Mouse (Mus musculus): ENCODE data around the gene P2rx5. TPM values are rescaled to one million over a fixed set of nuclear protein-coding genes. Genes with fewer than 3 reads are reported as not detected.

P2rx5 gene
- polyA plus RNA-seq, 1 experiment from 2014 or later: 0.08 TPM

DNA sequence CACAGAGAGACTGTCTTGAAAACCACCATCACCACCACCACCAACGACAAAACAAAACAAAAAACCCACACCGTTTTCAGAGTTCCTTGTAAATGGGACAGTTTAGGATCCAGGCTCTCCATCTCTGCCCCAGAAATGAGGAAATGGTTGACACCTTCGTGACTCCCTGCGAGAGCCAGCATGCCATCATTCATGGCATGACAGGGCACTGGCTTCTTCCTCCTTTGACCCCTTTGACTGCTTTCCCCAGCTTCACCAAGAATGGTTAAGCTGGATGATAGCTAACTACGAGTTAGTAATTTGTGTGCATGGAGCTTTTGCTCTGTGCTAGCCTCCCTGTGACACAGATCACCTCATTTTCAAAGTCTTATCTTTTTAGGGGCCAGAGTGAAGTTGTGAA lies 2.1 kb downstream of the P2rx5 start:
- DNase-seq (ENCODE audit: low spot score): no peak
- Histone ChIP-seq H3K27ac (replicated peaks; ENCODE audit: low read depth, low read length) (no peak overlapping the region), H3K27me3 (ENCODE audit: control insufficient read depth, insufficient read depth, low read length) (peaks cover 20% of the 10 kb centered on the region), H3K4me1 (ENCODE audit: control insufficient read depth, insufficient read depth, low read length) (peaks cover 2% of the 10 kb centered on the region; the same call in 1 of the 2 replicates), H3K4me2 (ENCODE audit: low read depth, severe bottlenecking) (no peak overlapping the region), H3K4me3 (ENCODE audit: low read depth, low read length) (no peak overlapping the region), H3K9ac (ENCODE audit: low read length) (no peak overlapping the region), H3K36me3 (ENCODE audit: control insufficient read depth, insufficient read depth, low read length) (no peaks in the 10 kb centered on the region), H3K9me3 (ENCODE audit: control insufficient read depth, low read length) (no peaks in the 10 kb centered on the region)
- ATAC-seq (ENCODE audit: insufficient number of reproducible peaks, low FRiP score, low TSS enrichment, low read depth): no peak
- 59% methylated on average over 5 of the region's 5 CpGs for WGBS

DNA sequence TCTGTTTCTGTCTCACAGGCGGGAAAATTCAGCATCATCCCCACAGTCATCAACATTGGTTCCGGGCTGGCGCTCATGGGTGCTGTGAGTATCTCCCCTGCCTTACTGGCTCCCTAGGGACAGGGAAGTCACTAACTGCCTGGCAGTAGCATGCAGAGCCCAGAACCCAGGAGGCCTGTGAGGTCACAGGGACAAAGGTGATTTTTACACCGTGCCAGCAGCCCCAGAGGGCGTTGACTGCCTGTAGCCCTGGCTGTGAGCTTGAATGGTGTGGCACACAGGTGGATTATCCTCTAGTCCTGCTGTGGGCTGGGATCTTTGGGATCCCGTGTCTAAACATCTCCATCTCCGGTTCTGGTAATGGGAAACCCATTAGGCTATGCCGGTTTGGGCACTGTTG lies 7.8 kb downstream of the P2rx5 start:
- WGBS: 85% methylated on average over 8 of the region's 8 CpGs
- peak; percentile 32; the same call in 1 of the 2 replicates for ATAC-seq (ENCODE audit: insufficient number of reproducible peaks, low FRiP score, low TSS enrichment, low read depth)
- no peak for DNase-seq (ENCODE audit: low spot score)
- no peak overlapping the region for H3K4me2 ChIP-seq (ENCODE audit: low read depth, severe bottlenecking)
- no peak overlapping the region for H3K27ac ChIP-seq (replicated peaks; ENCODE audit: low read depth, low read length)
- no peaks in the 10 kb centered on the region for H3K36me3 ChIP-seq (ENCODE audit: control insufficient read depth, insufficient read depth, low read length)
- H3K9me3 ChIP-seq (ENCODE audit: control insufficient read depth, low read length): no peaks in the 10 kb centered on the region
- no peak overlapping the region for H3K9ac ChIP-seq (ENCODE audit: low read length)
- no peaks in the 10 kb centered on the region for H3K4me1 ChIP-seq (ENCODE audit: control insufficient read depth, insufficient read depth, low read length)
- no peak overlapping the region for H3K4me3 ChIP-seq (ENCODE audit: low read depth, low read length)
- H3K27me3 ChIP-seq (ENCODE audit: control insufficient read depth, insufficient read depth, low read length): no peaks in the 10 kb centered on the region

DNA sequence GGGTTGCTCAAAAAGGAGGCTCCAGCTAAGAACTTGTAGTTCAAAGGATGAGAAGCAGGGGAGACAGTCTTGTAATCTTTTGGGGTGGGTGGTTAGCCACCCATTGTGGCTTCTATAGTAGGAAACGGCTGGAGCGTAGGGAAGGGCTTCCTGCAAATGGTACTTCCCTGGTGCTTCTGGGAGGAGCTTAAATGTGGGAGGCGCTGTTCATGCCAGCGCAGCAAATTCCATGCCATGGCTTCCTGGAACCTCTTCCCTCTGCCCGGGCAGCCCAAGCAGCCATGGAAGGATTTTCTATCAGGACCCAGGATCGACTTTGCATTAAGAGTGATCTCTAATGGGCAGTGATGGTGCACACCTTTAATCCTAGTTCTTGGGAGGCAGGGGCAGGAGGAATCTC lies 8.4 kb downstream of the P2rx5 start:
- H3K9ac ChIP-seq (ENCODE audit: low read length): no peak overlapping the region
- no peaks in the 10 kb centered on the region for H3K4me1 ChIP-seq (ENCODE audit: control insufficient read depth, insufficient read depth, low read length)
- no peak overlapping the region for H3K4me3 ChIP-seq (ENCODE audit: low read depth, low read length)
- no peak overlapping the region for H3K27ac ChIP-seq (replicated peaks; ENCODE audit: low read depth, low read length)
- H3K4me2 ChIP-seq (ENCODE audit: low read depth, severe bottlenecking): no peak overlapping the region
- no peaks in the 10 kb centered on the region for H3K9me3 ChIP-seq (ENCODE audit: control insufficient read depth, low read length)
- DNase-seq (ENCODE audit: low spot score) (no peak), ATAC-seq (ENCODE audit: insufficient number of reproducible peaks, low FRiP score, low TSS enrichment, low read depth) (no peak)
- no peaks in the 10 kb centered on the region for H3K27me3 ChIP-seq (ENCODE audit: control insufficient read depth, insufficient read depth, low read length)
- 75% methylated on average over 6 of the region's 6 CpGs for WGBS
- no peaks in the 10 kb centered on the region for H3K36me3 ChIP-seq (ENCODE audit: control insufficient read depth, insufficient read depth, low read length)

DNA sequence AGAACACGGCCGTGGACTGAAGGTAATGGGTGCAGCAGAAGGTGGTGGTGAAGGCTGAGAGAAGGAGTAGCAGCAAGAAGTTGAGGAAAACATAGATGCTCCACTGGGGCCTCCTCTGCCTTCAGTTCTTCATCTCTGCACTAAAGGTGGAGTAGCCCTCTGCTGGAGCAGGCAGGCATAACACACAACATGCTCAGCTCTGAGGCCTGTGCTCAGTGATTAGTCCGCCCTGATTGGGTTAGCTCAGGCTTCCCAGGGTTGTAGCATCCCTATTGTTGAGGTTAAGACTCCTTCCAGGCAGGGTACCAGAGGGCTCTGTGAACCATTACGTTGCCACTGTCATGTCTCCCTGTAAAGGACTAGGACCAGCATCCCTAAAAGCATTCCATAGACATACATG lies 9.0 kb downstream of the P2rx5 start:
- Histone ChIP-seq H3K27me3 (ENCODE audit: control insufficient read depth, insufficient read depth, low read length) (no peaks in the 10 kb centered on the region), H3K4me1 (ENCODE audit: control insufficient read depth, insufficient read depth, low read length) (no peaks in the 10 kb centered on the region), H3K4me2 (ENCODE audit: low read depth, severe bottlenecking) (no peak overlapping the region), H3K36me3 (ENCODE audit: control insufficient read depth, insufficient read depth, low read length) (no peaks in the 10 kb centered on the region; the same call in 1 of the 2 replicates), H3K4me3 (ENCODE audit: low read depth, low read length) (no peak overlapping the region), H3K9me3 (ENCODE audit: control insufficient read depth, low read length) (no peaks in the 10 kb centered on the region), H3K9ac (ENCODE audit: low read length) (no peak overlapping the region), H3K27ac (replicated peaks; ENCODE audit: low read depth, low read length) (no peak overlapping the region)
- DNase-seq (ENCODE audit: low spot score): peak; percentile 68
- ATAC-seq (ENCODE audit: insufficient number of reproducible peaks, low FRiP score, low TSS enrichment, low read depth): no peak
- 45% methylated on average over 4 of the region's 4 CpGs for WGBS

DNA sequence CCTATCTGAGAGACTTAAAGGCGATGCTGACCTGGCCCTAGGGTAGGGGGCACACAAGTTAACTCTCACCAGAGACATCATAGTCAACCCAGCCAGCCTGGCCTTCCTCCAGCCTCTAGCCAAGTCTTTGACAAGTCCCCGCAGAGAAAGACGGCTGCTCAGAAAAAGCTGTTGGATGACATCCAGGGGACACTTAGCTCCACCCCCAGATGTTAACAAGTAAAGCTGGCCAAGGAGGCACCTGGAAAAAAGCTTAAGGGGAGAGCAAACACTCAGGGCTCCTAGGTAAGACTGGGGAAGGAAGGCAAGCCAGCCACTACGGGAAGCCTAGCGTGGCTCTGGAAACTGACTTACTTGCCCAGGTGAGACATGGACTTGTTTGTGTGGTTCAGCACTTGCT lies 12.0 kb downstream of the P2rx5 start:
- H3K4me3 ChIP-seq (ENCODE audit: low read depth, low read length): no peak overlapping the region
- H3K27me3 ChIP-seq (ENCODE audit: control insufficient read depth, insufficient read depth, low read length): no peaks in the 10 kb centered on the region
- 76% methylated on average over 5 of the region's 5 CpGs for WGBS
- H3K9me3 ChIP-seq (ENCODE audit: control insufficient read depth, low read length): no peaks in the 10 kb centered on the region
- H3K4me1 ChIP-seq (ENCODE audit: control insufficient read depth, insufficient read depth, low read length): peaks cover 8% of the 10 kb centered on the region
- DNase-seq (ENCODE audit: low spot score): no peak
- H3K9ac ChIP-seq (ENCODE audit: low read length): no peak overlapping the region
- H3K27ac ChIP-seq (replicated peaks; ENCODE audit: low read depth, low read length): no peak overlapping the region
- H3K36me3 ChIP-seq (ENCODE audit: control insufficient read depth, insufficient read depth, low read length): peaks cover 2% of the 10 kb centered on the region; the same call in 1 of the 2 replicates
- no peak for ATAC-seq (ENCODE audit: insufficient number of reproducible peaks, low FRiP score, low TSS enrichment, low read depth)
- no peak overlapping the region for H3K4me2 ChIP-seq (ENCODE audit: low read depth, severe bottlenecking)

DNA sequence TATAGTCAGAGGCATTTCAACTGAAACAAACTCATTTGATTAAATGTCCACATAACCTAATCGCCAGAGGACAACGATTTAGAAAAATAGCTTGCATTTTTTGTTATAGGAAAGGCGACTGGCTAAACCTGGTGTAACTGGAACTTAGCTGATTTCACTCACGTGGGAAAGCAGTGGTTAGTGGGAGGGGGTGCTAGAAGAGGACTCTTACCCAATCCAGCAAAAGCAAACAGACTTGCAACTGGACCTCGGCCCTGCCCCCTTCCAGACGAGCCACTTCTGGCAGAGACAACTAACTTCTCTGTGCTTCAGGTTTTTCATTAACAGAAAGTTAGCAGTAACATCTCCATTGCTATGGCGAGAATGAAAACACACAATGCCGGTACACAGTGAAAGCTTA lies 15.4 kb downstream of the P2rx5 start:
- no peak overlapping the region for H3K27ac ChIP-seq (replicated peaks; ENCODE audit: low read depth, low read length)
- peaks cover 2% of the 10 kb centered on the region; the same call in 1 of the 2 replicates for H3K36me3 ChIP-seq (ENCODE audit: control insufficient read depth, insufficient read depth, low read length)
- H3K4me1 ChIP-seq (ENCODE audit: control insufficient read depth, insufficient read depth, low read length): peaks cover 11% of the 10 kb centered on the region
- 47% methylated on average over 8 of the region's 8 CpGs for WGBS
- DNase-seq (ENCODE audit: low spot score) (no peak), ATAC-seq (ENCODE audit: insufficient number of reproducible peaks, low FRiP score, low TSS enrichment, low read depth) (no peak)
- H3K9ac ChIP-seq (ENCODE audit: low read length): peak overlapping the region; percentile 89; the same call in 1 of the 2 replicates
- peak overlapping the region; percentile 96 for H3K4me3 ChIP-seq (ENCODE audit: low read depth, low read length)
- H3K4me2 ChIP-seq (ENCODE audit: low read depth, severe bottlenecking): peak overlapping the region; percentile 68
- no peaks in the 10 kb centered on the region for H3K27me3 ChIP-seq (ENCODE audit: control insufficient read depth, insufficient read depth, low read length)
- no peaks in the 10 kb centered on the region for H3K9me3 ChIP-seq (ENCODE audit: control insufficient read depth, low read length)

DNA sequence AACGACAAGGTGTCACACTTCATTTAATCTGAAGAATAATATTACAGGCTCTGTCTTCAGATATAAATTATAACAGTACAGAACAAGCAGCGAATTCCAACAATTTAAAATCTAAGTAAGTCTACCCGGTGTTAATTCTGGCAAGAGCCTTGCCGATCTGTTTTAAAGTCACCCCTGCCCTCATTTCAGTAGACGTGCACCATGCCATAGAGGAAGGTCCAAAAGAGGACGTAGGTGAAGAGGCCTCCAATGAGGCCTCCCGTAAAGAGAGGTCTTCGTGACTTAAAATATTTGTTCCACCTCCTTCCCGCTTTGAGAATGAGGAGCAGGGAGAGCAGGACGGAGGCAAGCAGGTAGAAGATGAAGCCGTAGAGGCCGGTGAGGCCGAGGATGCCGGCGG lies 16.0 kb downstream of the P2rx5 start:
- H3K27me3 ChIP-seq (ENCODE audit: control insufficient read depth, insufficient read depth, low read length): no peaks in the 10 kb centered on the region
- 1% methylated on average over 15 of the region's 15 CpGs for WGBS
- H3K4me1 ChIP-seq (ENCODE audit: control insufficient read depth, insufficient read depth, low read length): peaks cover 11% of the 10 kb centered on the region
- H3K36me3 ChIP-seq (ENCODE audit: control insufficient read depth, insufficient read depth, low read length): peaks cover 2% of the 10 kb centered on the region; the same call in 1 of the 2 replicates
- peak overlapping the region; percentile 96 for H3K4me3 ChIP-seq (ENCODE audit: low read depth, low read length)
- H3K4me2 ChIP-seq (ENCODE audit: low read depth, severe bottlenecking): peak overlapping the region; percentile 68
- H3K9me3 ChIP-seq (ENCODE audit: control insufficient read depth, low read length): no peaks in the 10 kb centered on the region
- no peak overlapping the region for H3K27ac ChIP-seq (replicated peaks; ENCODE audit: low read depth, low read length)
- peak overlapping the region; percentile 89 for H3K9ac ChIP-seq (ENCODE audit: low read length)
- DNase-seq (ENCODE audit: low spot score): no peak
- ATAC-seq (ENCODE audit: insufficient number of reproducible peaks, low FRiP score, low TSS enrichment, low read depth): no peak

DNA sequence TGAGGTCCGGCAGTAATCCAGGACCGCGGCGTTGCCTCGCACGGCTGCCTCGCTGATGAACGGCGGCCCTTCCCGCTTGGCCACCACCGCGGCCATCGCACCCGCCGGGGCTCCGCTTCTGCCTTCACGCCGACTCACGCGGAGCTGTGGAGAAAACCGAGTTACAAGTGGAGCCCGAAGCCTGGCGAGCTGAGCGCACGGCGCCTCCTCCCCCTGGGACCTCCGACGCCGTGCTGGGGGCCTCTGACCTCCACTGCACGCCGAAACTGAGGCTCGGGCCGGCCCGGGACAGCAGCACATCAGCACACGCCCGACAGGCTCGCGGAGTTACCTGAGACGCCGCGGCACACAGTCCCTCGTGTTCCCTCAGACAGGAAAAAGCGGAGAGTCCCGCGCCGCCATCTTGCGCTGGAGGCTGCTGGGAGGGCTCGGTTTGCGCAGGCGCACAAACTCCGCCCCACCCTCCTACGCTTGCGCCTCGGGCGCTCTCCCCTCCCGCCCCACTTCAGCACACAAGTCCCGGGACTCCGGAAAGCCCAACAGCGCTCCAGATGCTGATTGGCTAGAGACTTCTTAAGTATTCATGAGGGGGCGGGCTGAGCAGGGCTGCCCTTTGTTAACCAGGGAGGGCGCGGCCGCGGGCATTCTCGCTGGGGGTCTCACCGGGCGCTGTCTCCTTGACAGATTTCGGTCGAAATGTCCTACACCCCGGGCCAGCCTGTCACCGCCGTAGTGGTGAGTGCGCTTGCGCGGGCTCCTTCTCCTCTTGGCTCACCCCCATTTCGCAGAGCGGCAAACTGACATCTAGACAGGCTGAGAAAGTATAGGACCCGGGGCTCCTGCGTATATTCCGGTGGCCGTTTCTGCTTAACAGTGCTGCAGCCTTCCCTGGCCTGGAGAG lies 16.6 kb downstream of the P2rx5 start, which contains the start of the genes Emc6 and Tax1bp3:
Gene Emc6 (minus strand): TSS at position 430 of the 901 bp plus-strand sequence.
Gene Tax1bp3 (plus strand): TSS at position 476 of the 901 bp plus-strand sequence.
- DNase-seq (ENCODE audit: low spot score) (peak; percentile 96), ATAC-seq (ENCODE audit: insufficient number of reproducible peaks, low FRiP score, low TSS enrichment, low read depth) (peak; percentile 97)
- Histone ChIP-seq H3K9me3 (ENCODE audit: control insufficient read depth, low read length) (no peaks in the 10 kb centered on the region), H3K27ac (replicated peaks; ENCODE audit: low read depth, low read length) (peak within 1 kb of the TSS; percentile 81), H3K4me1 (ENCODE audit: control insufficient read depth, insufficient read depth, low read length) (peaks cover 11% of the 10 kb centered on the region), H3K4me3 (ENCODE audit: low read depth, low read length) (peak within 1 kb of the TSS; percentile 96), H3K36me3 (ENCODE audit: control insufficient read depth, insufficient read depth, low read length) (peaks cover 2% of the 10 kb centered on the region; the same call in 1 of the 2 replicates), H3K27me3 (ENCODE audit: control insufficient read depth, insufficient read depth, low read length) (no peaks in the 10 kb centered on the region), H3K9ac (ENCODE audit: low read length) (peak within 1 kb of the TSS; percentile 89), H3K4me2 (ENCODE audit: low read depth, severe bottlenecking) (peak within 1 kb of the TSS; percentile 69)
- under 1% methylated on average over 80 of the region's 81 CpGs for WGBS
